In genomic region chr7:4128860-4129259, GRCm38 (mm10) we compare ENCODE assay signal across 10 mouse cellular contexts. TPM values are rescaled to one million over a fixed set of nuclear protein-coding genes. Genes with fewer than 3 reads are reported as not detected.
DNase-seq lines count a peak whose midpoint lies in the region; ATAC-seq lines count a peak whose summit lies in the region.
"Had no signal": no experiment of that assay in that cellular context is flagged by ENCODE, and none has a peak within 500 bp of the region (broad histone marks: within the 10 kb centered on the region; RNA-seq: fewer than 3 reads in every experiment).

No protein-coding gene starts in this region.

- H3K27ac ChIP-seq in forebrain, embryonic 12.5 days: peak overlapping the region; percentile 82
- no peak overlapping the region for H3K27ac ChIP-seq in forebrain, embryonic 16.5 days (ENCODE audit: low read length)
- H3K27ac ChIP-seq in midbrain, embryonic 11.5 days (ENCODE audit: low read depth, low read length): no peak overlapping the region
- no peak overlapping the region; the same call in 1 of the 2 replicates for H3K27ac ChIP-seq in midbrain, embryonic 15.5 days
- peak overlapping the region; percentile 63; the same call in 1 of the 2 replicates for H3K27ac ChIP-seq in neural tube, embryonic 15.5 days (replicated peaks)
- H3K27ac ChIP-seq in kidney, embryonic 14.5 days (ENCODE audit: low read depth, low read length): no peak overlapping the region
- H3K27ac ChIP-seq: lung, embryonic 15.5 days had no signal

- no peaks in the 10 kb centered on the region for H3K27me3 ChIP-seq in forebrain, embryonic 12.5 days
- no peaks in the 10 kb centered on the region for H3K27me3 ChIP-seq in forebrain, embryonic 16.5 days (replicated peaks; ENCODE audit: control insufficient read depth, insufficient read depth, low read length)
- no peaks in the 10 kb centered on the region for H3K27me3 ChIP-seq in midbrain, embryonic 11.5 days (ENCODE audit: control insufficient read depth, insufficient read depth, low read length)
- H3K27me3 ChIP-seq in midbrain, embryonic 15.5 days (replicated peaks): no peaks in the 10 kb centered on the region
- no peaks in the 10 kb centered on the region for H3K27me3 ChIP-seq in neural tube, embryonic 15.5 days (replicated peaks)
- H3K27me3 ChIP-seq in kidney, embryonic 14.5 days (ENCODE audit: control insufficient read depth, insufficient read depth, low read length): no peaks in the 10 kb centered on the region; the same call in 1 of the 2 replicates
- H3K27me3 ChIP-seq: lung, embryonic 15.5 days had no signal

- H3K4me1 ChIP-seq in forebrain, embryonic 12.5 days: peaks cover 41% of the 10 kb centered on the region
- H3K4me1 ChIP-seq in forebrain, embryonic 16.5 days (replicated peaks; ENCODE audit: control insufficient read depth, insufficient read depth, low read length): peaks cover 23% of the 10 kb centered on the region
- peaks cover 17% of the 10 kb centered on the region for H3K4me1 ChIP-seq in midbrain, embryonic 11.5 days (ENCODE audit: control insufficient read depth, insufficient read depth, low read length)
- peaks cover 33% of the 10 kb centered on the region for H3K4me1 ChIP-seq in midbrain, embryonic 15.5 days
- H3K4me1 ChIP-seq in neural tube, embryonic 15.5 days: peaks cover 42% of the 10 kb centered on the region
- 0 out of 2 replicates have a peak, but pooled peaks cover 5% of the 10 kb centered on the region for H3K4me1 ChIP-seq in kidney, embryonic 14.5 days (ENCODE audit: control insufficient read depth, insufficient read depth, low read length)

- no peak overlapping the region for H3K4me3 ChIP-seq in forebrain, embryonic 12.5 days (replicated peaks)
- no peak overlapping the region for H3K4me3 ChIP-seq in forebrain, embryonic 16.5 days (replicated peaks; ENCODE audit: low read length)
- no peak overlapping the region for H3K4me3 ChIP-seq in midbrain, embryonic 11.5 days (ENCODE audit: low read depth, low read length)
- no peak overlapping the region for H3K4me3 ChIP-seq in midbrain, embryonic 15.5 days
- H3K4me3 ChIP-seq in neural tube, embryonic 15.5 days (replicated peaks): no peak overlapping the region
- H3K4me3 ChIP-seq in kidney, embryonic 14.5 days (ENCODE audit: low read length): no peak overlapping the region
- H3K4me3 ChIP-seq: lung, embryonic 15.5 days had no signal

- H3K9ac ChIP-seq in forebrain, embryonic 12.5 days: no peak overlapping the region
- H3K9ac ChIP-seq in forebrain, embryonic 16.5 days (replicated peaks; ENCODE audit: low read depth, low read length): no peak overlapping the region
- H3K9ac ChIP-seq in midbrain, embryonic 11.5 days (ENCODE audit: low read length): no peak overlapping the region
- no peak overlapping the region for H3K9ac ChIP-seq in midbrain, embryonic 15.5 days
- no peak overlapping the region; the same call in 1 of the 2 replicates for H3K9ac ChIP-seq in neural tube, embryonic 15.5 days (replicated peaks)
- no peak overlapping the region for H3K9ac ChIP-seq in kidney, embryonic 14.5 days (ENCODE audit: low read depth, low read length)
- H3K9ac ChIP-seq: lung, embryonic 15.5 days had no signal

- H3K9me3 ChIP-seq in forebrain, embryonic 12.5 days: no peaks in the 10 kb centered on the region
- H3K9me3 ChIP-seq in forebrain, embryonic 16.5 days (ENCODE audit: control insufficient read depth, low read length): no peaks in the 10 kb centered on the region
- H3K9me3 ChIP-seq in midbrain, embryonic 11.5 days (ENCODE audit: control insufficient read depth, low read length): no peaks in the 10 kb centered on the region
- no peaks in the 10 kb centered on the region for H3K9me3 ChIP-seq in midbrain, embryonic 15.5 days
- H3K9me3 ChIP-seq in neural tube, embryonic 15.5 days (replicated peaks): no peaks in the 10 kb centered on the region
- no peaks in the 10 kb centered on the region for H3K9me3 ChIP-seq in kidney, embryonic 14.5 days (ENCODE audit: control insufficient read depth, low read length)
- H3K9me3 ChIP-seq: lung, embryonic 15.5 days had no signal

- WGBS in forebrain, embryonic 12.5 days: 70% methylated on average over 6 of the region's 6 CpGs
- 64% methylated on average over 6 of the region's 6 CpGs for WGBS in forebrain, embryonic 16.5 days
- 64% methylated on average over 6 of the region's 6 CpGs for WGBS in midbrain, embryonic 11.5 days
- 66% methylated on average over 6 of the region's 6 CpGs for WGBS in midbrain, embryonic 15.5 days
- WGBS in neural tube, embryonic 15.5 days: 80% methylated on average over 6 of the region's 6 CpGs
- 57% methylated on average over 6 of the region's 6 CpGs for WGBS in kidney, embryonic 14.5 days

- DNase-seq in midbrain, embryonic 11.5 days (ENCODE audit: low spot score, missing footprints): peak; percentile 39
- peak; percentile 55 for DNase-seq in heart, postnatal 25 days (ENCODE audit: low spot score)
- DNase-seq in thymus, postnatal 4 days: no peak

- ATAC-seq in forebrain, embryonic 12.5 days (ENCODE audit: low FRiP score): no peak
- ATAC-seq in forebrain, embryonic 16.5 days: no peak
- no peak for ATAC-seq in midbrain, embryonic 11.5 days (ENCODE audit: low FRiP score)
- no peak for ATAC-seq in midbrain, embryonic 15.5 days (replicated peaks)
- ATAC-seq in neural tube, embryonic 15.5 days (ENCODE audit: low FRiP score): no peak
- no peak for ATAC-seq in kidney, embryonic 14.5 days (ENCODE audit: low FRiP score, low TSS enrichment)
- ATAC-seq: CD4-positive, CD25-positive, alpha-beta regulatory T cell, adult 4 months had no signal

- no peak overlapping the region for H3K4me2 ChIP-seq in forebrain, embryonic 12.5 days
- H3K4me2 ChIP-seq in forebrain, embryonic 16.5 days (ENCODE audit: low read length): no peak overlapping the region
- no peak overlapping the region for H3K4me2 ChIP-seq in midbrain, embryonic 11.5 days
- H3K4me2 ChIP-seq in midbrain, embryonic 15.5 days: no peak overlapping the region
- H3K4me2 ChIP-seq in neural tube, embryonic 15.5 days: no peak overlapping the region
- H3K4me2 ChIP-seq in kidney, embryonic 14.5 days (replicated peaks; ENCODE audit: low read depth, low read length): no peak overlapping the region
- H3K4me2 ChIP-seq: lung, embryonic 15.5 days had no signal

- peaks cover 75% of the 10 kb centered on the region for H3K36me3 ChIP-seq in forebrain, embryonic 12.5 days (replicated peaks)
- no peaks in the 10 kb centered on the region for H3K36me3 ChIP-seq in forebrain, embryonic 16.5 days (ENCODE audit: control insufficient read depth, insufficient read depth)
- peaks cover 9% of the 10 kb centered on the region for H3K36me3 ChIP-seq in midbrain, embryonic 11.5 days (ENCODE audit: control insufficient read depth, insufficient read depth, low read length)
- 0 out of 2 replicates have a peak, but pooled peaks cover 3% of the 10 kb centered on the region for H3K36me3 ChIP-seq in midbrain, embryonic 15.5 days (replicated peaks)
- peaks cover 14% of the 10 kb centered on the region; the same call in 1 of the 2 replicates for H3K36me3 ChIP-seq in neural tube, embryonic 15.5 days
- no peaks in the 10 kb centered on the region for H3K36me3 ChIP-seq in kidney, embryonic 14.5 days (ENCODE audit: control insufficient read depth, insufficient read depth, low read length)
- H3K36me3 ChIP-seq: lung, embryonic 15.5 days had no signal

- intact Hi-C loops in heart, postnatal 25 days (cut with DNase I): no loop called here

RNA-seq across cellular contexts. Expression of gene Leng8, which starts 8.0 kb away (rescaled TPM):
- 104 and 115 TPM in 2 replicates for polyA plus RNA-seq in forebrain, embryonic 12.5 days (2016; fragmentation: Nextera tagmentation; extraction: Ambion mirVana)
- polyA plus RNA-seq in forebrain, embryonic 16.5 days (2015; fragmentation: Nextera tagmentation; extraction: Ambion mirVana): 68.6 and 95.7 TPM in 2 replicates
- polyA plus RNA-seq in midbrain, embryonic 11.5 days (2014; fragmentation: Nextera tagmentation; extraction: Ambion mirVana): 44.4 and 45.6 TPM in 2 replicates
- 102 and 104 TPM in 2 replicates for polyA plus RNA-seq in midbrain, embryonic 15.5 days (2015; fragmentation: Nextera tagmentation; extraction: Ambion mirVana)
- total RNA-seq in heart, postnatal 25 days (2021): 10 to 100 TPM; 37.4 to 40.9 TPM
- 71.3 and 77.4 TPM in 2 replicates for polyA plus RNA-seq in neural tube, embryonic 15.5 days (2015; fragmentation: Nextera tagmentation; extraction: Ambion mirVana)
- 45.0 and 48.7 TPM in 2 replicates for polyA plus RNA-seq in kidney, embryonic 14.5 days (2014; fragmentation: Nextera tagmentation; extraction: Ambion mirVana)

RNA-seq across cellular contexts. Expression of gene Ttyh1, which starts 9.7 kb away (rescaled TPM):
- polyA plus RNA-seq in forebrain, embryonic 12.5 days (2016; fragmentation: Nextera tagmentation; extraction: Ambion mirVana): 131 and 143 TPM in 2 replicates
- 97.4 and 115 TPM in 2 replicates for polyA plus RNA-seq in forebrain, embryonic 16.5 days (2015; fragmentation: Nextera tagmentation; extraction: Ambion mirVana)
- 33.8 and 43.6 TPM in 2 replicates for polyA plus RNA-seq in midbrain, embryonic 11.5 days (2014; fragmentation: Nextera tagmentation; extraction: Ambion mirVana)
- polyA plus RNA-seq in midbrain, embryonic 15.5 days (2015; fragmentation: Nextera tagmentation; extraction: Ambion mirVana): 115 and 144 TPM in 2 replicates
- total RNA-seq in heart, postnatal 25 days (2021): under 1 TPM; 0.68 to 0.75 TPM
- polyA plus RNA-seq in neural tube, embryonic 15.5 days (2015; fragmentation: Nextera tagmentation; extraction: Ambion mirVana): 127 and 155 TPM in 2 replicates
- polyA plus RNA-seq in kidney, embryonic 14.5 days (2014; fragmentation: Nextera tagmentation; extraction: Ambion mirVana): 1.2 and 1.5 TPM in 2 replicates

RNA-seq across cellular contexts. Expression of gene Leng9, which starts 21.3 kb away (rescaled TPM):
- 3.0 TPM in 2 replicates for polyA plus RNA-seq in forebrain, embryonic 12.5 days (2016; fragmentation: Nextera tagmentation; extraction: Ambion mirVana)
- 5.4 and 6.4 TPM in 2 replicates for polyA plus RNA-seq in forebrain, embryonic 16.5 days (2015; fragmentation: Nextera tagmentation; extraction: Ambion mirVana)
- polyA plus RNA-seq in midbrain, embryonic 11.5 days (2014; fragmentation: Nextera tagmentation; extraction: Ambion mirVana): 1.5 and 2.0 TPM in 2 replicates
- 5.2 and 6.0 TPM in 2 replicates for polyA plus RNA-seq in midbrain, embryonic 15.5 days (2015; fragmentation: Nextera tagmentation; extraction: Ambion mirVana)
- total RNA-seq in heart, postnatal 25 days (2021): 1 to 10 TPM; 2.5 to 3.2 TPM
- polyA plus RNA-seq in neural tube, embryonic 15.5 days (2015; fragmentation: Nextera tagmentation; extraction: Ambion mirVana): 6.6 TPM in 2 replicates
- 1.8 and 2.5 TPM in 2 replicates for polyA plus RNA-seq in kidney, embryonic 14.5 days (2014; fragmentation: Nextera tagmentation; extraction: Ambion mirVana)

RNA-seq across cellular contexts. Expression of gene Cdc42ep5, which starts 35.8 kb away (rescaled TPM):
- polyA plus RNA-seq in forebrain, embryonic 12.5 days (2016; fragmentation: Nextera tagmentation; extraction: Ambion mirVana): 11.3 and 14.0 TPM in 2 replicates
- 3.4 and 3.8 TPM in 2 replicates for polyA plus RNA-seq in forebrain, embryonic 16.5 days (2015; fragmentation: Nextera tagmentation; extraction: Ambion mirVana)
- 15.6 and 17.4 TPM in 2 replicates for polyA plus RNA-seq in midbrain, embryonic 11.5 days (2014; fragmentation: Nextera tagmentation; extraction: Ambion mirVana)
- polyA plus RNA-seq in midbrain, embryonic 15.5 days (2015; fragmentation: Nextera tagmentation; extraction: Ambion mirVana): 6.2 and 6.4 TPM in 2 replicates
- 1 to 10 TPM; 5.7 to 5.9 TPM for total RNA-seq in heart, postnatal 25 days (2021)
- 7.9 and 15.5 TPM in 2 replicates for polyA plus RNA-seq in neural tube, embryonic 15.5 days (2015; fragmentation: Nextera tagmentation; extraction: Ambion mirVana)
- polyA plus RNA-seq in kidney, embryonic 14.5 days (2014; fragmentation: Nextera tagmentation; extraction: Ambion mirVana): 30.3 and 34.3 TPM in 2 replicates
- polyA plus RNA-seq: CD4-positive, CD25-positive, alpha-beta regulatory T cell, adult 4 months had no signal

Comparison
In these comparisons a context has a peak if more than half of its experiments do, and no peak if none do; other contexts are left out.
1. H3K27ac ChIP-seq: peak in forebrain, embryonic 12.5 days (single experiment) and neural tube, embryonic 15.5 days (single experiment); none in forebrain, embryonic 16.5 days (single experiment), midbrain, embryonic 11.5 days (single experiment), midbrain, embryonic 15.5 days (single experiment) and kidney, embryonic 14.5 days (single experiment).
2. RNA of gene Ttyh1, which starts 9.7 kb away (polyA plus RNA-seq): 127 to 155 TPM in neural tube, embryonic 15.5 days, 131 to 143 TPM in forebrain, embryonic 12.5 days, 115 to 144 TPM in midbrain, embryonic 15.5 days, 97.4 to 115 TPM in forebrain, embryonic 16.5 days and 33.8 to 43.6 TPM in midbrain, embryonic 11.5 days; 1.2 to 1.5 TPM in kidney, embryonic 14.5 days; every median in the first group is over 10 times any median in the second.